Mouse (Mus musculus): ENCODE results near the gene Jag2.

The Jag2 gene

DNA sequence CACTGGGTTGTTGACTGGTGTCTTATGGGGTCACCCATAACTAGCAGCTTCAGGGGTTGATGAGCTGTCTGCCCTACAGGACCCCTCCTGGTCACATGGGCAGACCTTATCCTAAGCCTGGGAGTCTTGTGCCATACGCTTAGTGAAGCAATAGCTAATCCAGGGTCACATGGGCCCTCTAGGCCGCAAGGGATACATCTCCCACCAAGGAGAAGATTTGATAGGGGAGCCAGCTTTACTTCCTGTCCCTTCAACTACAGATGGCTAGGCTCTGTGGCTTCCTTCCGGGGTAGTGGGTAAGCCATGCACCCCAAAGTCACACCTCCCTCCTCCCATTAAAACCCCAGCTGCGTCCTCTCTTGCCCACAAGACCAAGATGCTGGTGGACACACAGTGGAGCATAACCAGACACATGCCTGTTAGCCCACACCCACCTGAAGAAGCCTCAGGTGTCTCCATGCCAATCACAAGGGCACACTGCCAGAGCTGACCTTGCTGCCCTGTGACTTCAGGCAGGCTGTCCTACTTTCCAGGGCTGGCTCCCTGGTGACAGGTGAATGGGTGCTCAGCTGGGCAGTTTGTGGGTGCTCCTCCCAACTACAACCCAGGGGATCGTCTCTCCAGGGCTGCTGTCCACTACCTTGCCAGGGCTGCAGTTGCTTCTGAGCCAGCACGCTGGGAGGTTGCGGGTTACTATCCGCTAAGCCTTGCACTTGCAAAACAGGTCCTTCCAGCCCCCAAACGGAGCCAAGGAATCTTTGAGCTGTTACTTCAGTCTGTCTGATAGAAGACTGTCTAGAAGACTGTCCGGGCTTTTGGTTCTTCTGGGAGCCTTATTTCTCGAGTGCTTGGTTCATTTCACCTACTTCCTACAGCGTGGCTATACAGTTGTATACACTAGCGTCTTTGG lies 61.1 kb downstream of the Jag2 start, which contains the start of gene Gpr132:
Gene Gpr132, minus strand, starts transcription at position 51 of the 910 bp plus-strand sequence.
- peak; percentile 75 for DNase-seq (ENCODE audit: low read depth)

- DNase-seq (ENCODE audit: low read depth), result no peak
Observed at GRCm38 (mm10) chr12:112867106-112867674, 62.4 kb downstream of the Jag2 start.

GRCm38 (mm10) chr12:112866467-112867080 lies 63.0 kb downstream of the Jag2 start:
- DNase-seq (ENCODE audit: low read depth), result no peak

- DNase-seq (ENCODE audit: low read depth), result peak; percentile 46
Observed at GRCm38 (mm10) chr12:112864804-112865203, 64.8 kb downstream of the Jag2 start.

- no peak for DNase-seq (ENCODE audit: low read depth)
Observed at GRCm38 (mm10) chr12:112861911-112862321, 67.7 kb downstream of the Jag2 start.

DNA sequence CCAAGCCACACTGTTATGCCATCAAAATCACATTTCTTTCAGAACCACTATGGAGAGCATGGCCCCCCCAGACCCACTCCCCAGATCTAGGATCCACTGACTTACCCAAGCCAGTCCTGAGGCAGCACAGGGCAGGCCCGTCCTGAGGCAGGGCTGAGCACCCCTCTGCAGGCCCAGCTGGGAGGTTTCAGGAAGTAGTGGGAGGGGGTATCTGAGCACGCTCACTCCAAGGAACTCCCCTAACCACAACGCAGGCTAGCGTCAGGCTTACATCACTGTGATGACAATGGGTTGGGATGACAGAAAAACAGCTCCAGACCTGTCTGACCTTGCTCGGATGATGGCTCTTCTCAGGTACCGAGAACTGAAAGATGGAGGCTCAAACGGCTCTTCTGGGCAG lies 68.8 kb downstream of the Jag2 start:
- DNase-seq (ENCODE audit: low read depth), result no peak

- DNase-seq (ENCODE audit: low read depth), result no peak
Observed at GRCm38 (mm10) chr12:112859930-112860329, 69.6 kb downstream of the Jag2 start.

DNA sequence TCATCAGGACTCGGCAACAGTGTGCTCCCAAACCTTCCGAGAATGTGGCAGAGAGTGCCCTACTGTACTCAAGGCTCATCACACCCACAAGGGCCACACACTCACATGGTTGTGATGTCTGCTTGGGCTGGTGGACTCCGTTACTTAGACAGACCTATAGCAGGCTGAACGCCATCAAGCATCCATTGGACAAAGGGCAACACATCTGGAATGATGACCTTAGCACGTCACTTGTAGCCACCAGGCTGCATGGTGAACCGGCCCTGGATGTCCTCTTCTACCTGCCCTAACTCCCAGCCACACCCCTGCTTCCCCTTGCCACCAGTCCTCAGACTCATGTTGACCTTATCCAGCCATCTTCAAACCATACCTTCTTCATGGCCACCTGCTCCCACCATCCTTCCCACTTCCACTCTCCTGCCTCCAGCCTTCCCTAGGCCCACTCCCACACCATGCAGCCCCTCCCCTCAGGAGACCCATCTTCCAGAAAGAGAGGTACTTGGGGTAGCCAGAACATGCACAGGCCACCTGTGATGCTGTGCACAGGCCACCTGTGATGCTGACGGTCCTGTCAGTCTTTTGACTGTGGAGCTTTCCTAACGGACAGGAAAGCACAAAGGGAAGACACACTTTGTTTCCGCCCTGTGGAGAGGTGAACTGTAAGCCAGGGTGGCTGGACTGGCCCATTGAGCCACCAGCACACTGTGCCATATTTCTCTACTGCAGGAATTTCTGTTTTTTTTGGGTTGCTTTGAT lies 70.8 kb downstream of the Jag2 start:
- no peak for DNase-seq (ENCODE audit: low read depth)
